Mouse (Mus musculus) brown adipose tissue, adult 24 weeks (tissue): ENCODE results near the gene Mrm2. TPM values are rescaled to one million over a fixed set of nuclear protein-coding genes. Genes with fewer than 3 reads are reported as not detected.
"Not testable (repeated sequence)": the region's sequence is repeated elsewhere in the genome, so short reads cannot be mapped to it uniquely, and the experiment has no call there.

Source experiments
- H3K27ac ChIP-seq: fragments of 200-500 bp; replicated peaks from 2 replicates; pipeline ENCODE4 v1.5.1; 2012; ENCODE audit warnings: low read depth, mild to moderate bottlenecking, low read length
- H3K4me1 ChIP-seq: fragments of 200-500 bp; 2 replicates; pipeline ENCODE4 v1.6.1; 2012; ENCODE audit warnings: low read length, mixed read lengths; ENCODE audit not compliant: control insufficient read depth, insufficient read depth, insufficient read length
- H3K4me3 ChIP-seq: fragments of 200-500 bp; 2 replicates; pipeline ENCODE4 v1.5.1; 2012; ENCODE audit warnings: low read depth, mild to moderate bottlenecking, low read length, moderate library complexity; ENCODE audit not compliant: insufficient read depth
- polyA plus RNA-seq: library from polyadenylated mRNA; stranded (reverse); fragments of >200 nt; gene quantifications from 2 replicates; pipeline ENCODE4 v1.2.4, GENCODE M21; 2012; ENCODE audit not compliant: missing spikeins, insufficient read depth, insufficient read length

Mrm2 gene
- polyA plus RNA-seq: 12.9 and 15.8 TPM in 2 replicates

DNA sequence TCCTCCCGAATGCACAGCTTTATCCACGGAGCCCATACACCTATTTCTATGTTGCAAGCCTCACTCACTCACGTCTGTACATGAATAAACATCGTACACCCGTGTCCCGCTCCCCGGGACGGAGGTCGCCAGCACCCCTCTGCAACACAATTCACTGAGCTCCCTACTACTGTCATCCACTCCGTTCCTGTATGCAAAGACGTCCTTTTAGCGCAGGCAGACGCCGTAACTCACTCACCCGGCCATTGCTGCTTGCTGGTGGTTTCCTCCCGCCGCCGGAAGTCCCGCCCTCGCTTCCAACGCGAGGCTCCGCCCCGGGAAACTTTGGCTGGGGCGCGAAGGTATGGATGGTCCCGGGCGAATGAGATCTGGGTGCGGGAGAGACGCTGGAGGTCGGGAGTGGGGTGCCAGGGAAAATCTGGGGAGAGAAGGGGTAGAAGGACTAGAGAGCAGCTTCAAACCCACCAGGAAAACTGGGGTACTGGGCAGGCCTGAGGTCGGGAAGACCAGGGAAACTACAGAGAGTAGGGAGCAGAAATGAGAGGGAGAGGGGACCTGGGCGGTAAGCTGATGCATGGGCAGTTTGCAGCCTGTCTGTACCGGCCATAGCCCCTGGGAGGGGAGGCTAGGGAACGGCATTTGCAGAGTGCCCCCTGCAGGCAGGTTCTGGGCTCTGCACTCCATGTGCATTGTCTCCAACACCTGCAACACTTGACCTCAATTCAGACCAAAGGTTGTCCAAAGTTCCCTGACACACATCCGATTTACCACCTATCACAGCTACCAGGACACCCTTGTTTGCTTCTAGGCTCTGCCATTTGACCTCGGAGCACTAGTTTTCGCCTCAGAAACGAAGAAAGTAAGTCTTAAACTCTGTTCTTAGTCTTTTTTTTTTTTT is at the start of gene Mrm2:
Mrm2 (minus strand) TSS at position 284 of the 898 bp plus-strand sequence.
- peak within 1 kb of the TSS; percentile 20; the same call in 1 of the 2 replicates for H3K27ac ChIP-seq
- peaks cover 6% of the 10 kb centered on the region for H3K4me1 ChIP-seq
- H3K4me3 ChIP-seq: peak within 1 kb of the TSS; percentile 95

DNA sequence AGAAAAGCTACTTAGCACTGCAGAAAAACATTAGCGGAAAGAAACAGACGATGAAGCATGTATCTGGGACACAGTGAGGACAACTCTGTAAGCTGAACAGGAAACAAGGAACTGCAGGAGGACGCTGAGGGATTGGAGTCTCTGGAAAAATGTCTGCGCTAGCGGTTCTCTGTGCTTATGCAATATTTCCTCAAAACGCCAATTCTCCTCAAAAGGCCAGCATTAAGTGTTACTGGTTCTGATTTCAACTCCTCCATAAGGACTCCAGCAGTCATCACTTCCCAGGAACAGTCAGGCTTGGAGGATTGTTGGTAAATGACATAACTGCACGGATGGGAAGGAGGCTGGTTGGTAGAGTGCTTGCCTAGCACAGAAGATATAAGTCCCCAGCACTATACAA is 49.5 kb upstream of the Mrm2 start:
- Histone ChIP-seq H3K4me1 (peaks cover 12% of the 10 kb centered on the region), H3K4me3 (no peak overlapping the region), H3K27ac (peak overlapping the region; percentile 29; the same call in 1 of the 2 replicates)

DNA sequence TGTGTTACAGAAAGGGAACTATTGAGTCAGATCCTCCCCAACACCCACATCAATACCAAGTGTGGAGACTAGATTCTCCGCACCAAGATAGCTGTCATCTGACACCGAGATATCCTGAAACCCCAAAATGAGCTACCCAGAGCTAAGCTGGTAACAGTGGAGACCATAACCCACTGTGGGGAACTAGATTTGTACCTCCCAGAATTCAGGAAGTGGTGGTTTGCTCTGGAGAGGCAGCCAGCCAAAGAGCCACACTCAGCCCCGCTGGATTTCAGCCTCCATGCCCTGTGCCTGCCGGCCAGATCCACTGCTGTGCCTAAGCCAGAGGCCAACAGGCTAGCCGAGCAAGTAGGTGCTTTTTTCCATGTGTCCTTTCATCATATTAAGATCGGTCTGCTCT is 47.6 kb upstream of the Mrm2 start:
- H3K4me3 ChIP-seq: no peak overlapping the region
- peak overlapping the region; percentile 67 for H3K27ac ChIP-seq
- peaks cover 12% of the 10 kb centered on the region for H3K4me1 ChIP-seq

DNA sequence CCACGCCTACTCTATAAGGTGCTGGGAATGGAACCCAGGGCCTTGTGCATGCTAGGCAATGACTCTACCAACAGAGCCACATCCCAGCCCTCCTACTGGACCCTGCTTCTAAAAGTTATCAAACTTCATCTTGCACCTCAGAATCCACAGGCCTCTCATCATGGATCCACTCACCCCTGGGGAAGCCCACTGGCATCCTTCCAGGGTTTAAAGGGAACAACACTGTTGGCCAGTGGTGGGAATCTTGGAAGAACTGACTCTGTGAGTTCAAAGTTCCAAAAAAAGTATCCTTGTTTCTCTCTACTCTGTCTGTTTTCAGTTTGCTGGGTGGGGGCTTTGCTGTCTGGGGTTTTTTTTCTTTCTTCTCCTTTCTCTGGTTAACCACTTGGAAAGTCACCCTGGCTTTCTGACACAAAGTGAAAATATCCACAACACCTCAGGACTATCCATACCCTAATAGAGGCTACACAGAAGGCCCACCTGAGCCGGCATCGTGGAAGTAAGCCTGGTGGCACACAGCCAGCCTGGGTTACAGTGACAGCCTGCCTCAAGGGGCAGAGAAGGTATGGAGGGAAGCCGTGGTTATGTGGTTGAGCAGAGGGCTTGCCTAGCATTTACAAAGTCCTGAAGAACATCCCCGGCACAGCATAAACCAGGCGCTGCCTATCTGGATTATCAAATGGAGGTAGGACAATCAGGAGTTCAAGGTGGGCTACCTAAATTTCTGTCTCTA is 46.6 kb upstream of the Mrm2 start:
- Histone ChIP-seq H3K4me3 (no peak overlapping the region), H3K27ac (no peak overlapping the region; the same call in 1 of the 2 replicates), H3K4me1 (peaks cover 10% of the 10 kb centered on the region)

DNA sequence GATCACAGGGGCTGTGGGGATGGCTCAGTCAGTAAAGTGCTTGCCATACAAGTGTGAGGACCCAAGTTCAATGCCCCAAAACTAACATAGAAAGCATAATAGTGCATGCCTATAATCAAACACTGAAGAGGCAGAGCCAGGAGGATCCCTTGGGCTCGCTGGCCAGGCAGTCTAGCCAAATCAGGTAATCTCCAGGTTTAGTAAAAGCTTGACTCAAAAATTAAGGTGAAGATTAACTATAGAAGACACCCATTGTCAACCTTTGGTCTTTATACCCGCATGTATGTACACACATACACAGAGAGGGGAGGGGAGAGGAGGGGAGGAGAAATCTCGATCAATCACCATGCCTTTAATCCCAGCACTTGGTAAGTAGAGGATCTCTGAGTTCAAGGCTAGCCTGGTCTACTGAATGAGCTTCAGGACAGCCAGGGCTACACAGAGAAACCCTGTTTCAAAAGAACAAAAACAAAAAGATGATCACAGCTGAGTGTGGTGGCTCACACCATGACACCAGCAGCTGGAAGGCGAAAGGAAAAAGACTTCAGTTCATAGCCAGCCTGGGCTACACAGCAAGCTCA is 43.6 kb upstream of the Mrm2 start:
- Histone ChIP-seq H3K4me3 (no peak overlapping the region), H3K27ac (no peak overlapping the region), H3K4me1 (peaks cover 15% of the 10 kb centered on the region)

DNA sequence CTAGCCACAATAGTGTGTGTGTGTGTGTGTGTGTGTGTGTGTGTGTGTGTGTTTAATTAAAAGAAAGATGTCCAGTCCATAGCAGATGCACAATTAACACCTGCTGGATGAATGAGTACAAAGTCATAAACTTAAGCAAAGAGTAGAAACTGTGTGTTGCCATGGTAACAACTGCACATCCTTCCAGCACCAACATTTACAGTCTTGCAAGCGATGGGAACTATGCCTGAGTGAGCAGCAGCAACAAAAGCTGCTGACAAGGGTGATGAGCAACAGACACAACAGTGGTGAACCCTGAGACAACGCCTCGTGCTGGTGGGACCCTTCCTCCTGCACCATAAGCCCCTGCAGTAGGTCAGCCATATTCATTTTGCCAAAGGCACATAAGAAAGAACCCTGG is 42.5 kb upstream of the Mrm2 start:
- H3K4me1 ChIP-seq: peaks cover 15% of the 10 kb centered on the region
- no peak overlapping the region for H3K27ac ChIP-seq
- H3K4me3 ChIP-seq: no peak overlapping the region

DNA sequence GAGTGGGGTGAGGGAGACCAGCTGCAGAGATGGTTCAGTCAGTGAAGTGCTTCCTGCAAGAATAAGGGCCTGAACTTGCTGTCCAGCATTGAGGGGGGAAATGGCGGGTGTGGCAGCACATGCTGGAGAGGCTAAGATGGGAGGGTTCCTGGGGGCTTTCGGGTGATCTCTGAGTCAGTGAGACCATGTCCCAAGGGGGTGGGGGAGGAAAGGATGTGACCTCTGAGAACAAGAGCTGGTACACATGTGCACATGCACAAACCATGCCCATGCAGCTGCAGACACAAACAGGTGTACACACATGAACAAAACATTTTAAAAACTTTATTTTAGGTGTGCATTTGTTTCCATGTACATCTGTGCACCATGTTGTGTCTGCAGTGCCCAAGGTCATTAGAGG is 42.0 kb upstream of the Mrm2 start:
- no peak overlapping the region for H3K27ac ChIP-seq
- H3K4me3 ChIP-seq: no peak overlapping the region
- H3K4me1 ChIP-seq: peaks cover 15% of the 10 kb centered on the region

DNA sequence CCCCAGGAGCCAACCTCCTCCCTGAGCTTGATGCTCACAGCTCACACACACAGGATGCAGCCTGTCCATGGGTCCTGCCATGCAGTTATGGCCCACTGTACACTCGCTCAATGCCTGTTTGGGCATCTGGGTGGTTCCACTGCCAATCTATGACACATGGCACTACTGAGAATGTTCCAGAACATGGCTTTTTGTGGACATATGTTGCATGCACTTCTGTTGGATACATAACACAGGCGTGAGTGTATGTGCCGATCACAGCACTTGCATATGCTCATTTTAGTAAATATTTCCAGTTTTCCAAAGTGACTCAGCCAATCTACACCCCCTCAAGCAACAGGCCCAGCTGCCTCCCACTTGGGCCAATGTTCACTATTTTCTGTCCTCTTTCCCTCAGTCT is 40.0 kb upstream of the Mrm2 start:
- H3K27ac ChIP-seq: no peak overlapping the region
- H3K4me3 ChIP-seq: no peak overlapping the region
- H3K4me1 ChIP-seq: peaks cover 10% of the 10 kb centered on the region

DNA sequence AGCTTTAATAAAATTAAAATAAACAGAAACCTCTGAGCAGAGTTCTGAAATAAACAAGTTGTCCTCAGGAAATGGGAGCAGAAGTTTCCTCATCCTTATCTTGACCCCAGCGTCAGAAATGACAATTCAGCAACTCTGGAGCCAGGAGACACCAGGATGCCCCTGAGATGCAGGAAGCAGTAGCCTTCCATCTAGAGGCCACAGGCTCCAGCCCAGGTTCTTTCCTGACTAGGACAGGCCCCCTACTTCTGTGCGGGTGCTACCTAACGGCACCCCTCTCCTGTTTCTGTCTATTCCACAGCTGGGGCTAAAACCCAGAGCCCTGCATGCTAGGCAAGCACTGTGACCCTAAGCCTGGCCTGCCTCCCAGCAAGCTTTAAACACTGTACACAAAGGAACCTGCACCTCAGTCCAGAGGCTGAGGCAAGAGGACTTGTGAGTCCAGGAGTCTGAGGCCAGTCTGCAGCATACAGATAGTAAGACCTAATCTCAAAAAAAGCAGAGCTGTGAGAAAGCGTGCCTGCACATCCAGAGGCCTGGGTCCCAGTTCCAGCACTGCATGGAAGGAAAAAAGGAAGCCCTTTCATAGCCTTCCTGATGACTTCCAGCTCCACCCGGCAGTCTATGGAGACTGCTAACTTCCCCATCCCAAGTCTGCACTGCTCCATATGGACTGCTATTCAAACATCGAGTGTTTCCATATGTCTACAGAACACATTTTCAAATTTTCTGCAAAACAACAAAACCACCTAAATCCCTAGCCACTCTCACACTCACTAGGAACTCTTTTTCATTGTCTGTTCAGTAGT is 39.0 kb upstream of the Mrm2 start:
- Histone ChIP-seq H3K4me1 (peaks cover 10% of the 10 kb centered on the region), H3K27ac (peak overlapping the region; percentile 53), H3K4me3 (no peak overlapping the region)

DNA sequence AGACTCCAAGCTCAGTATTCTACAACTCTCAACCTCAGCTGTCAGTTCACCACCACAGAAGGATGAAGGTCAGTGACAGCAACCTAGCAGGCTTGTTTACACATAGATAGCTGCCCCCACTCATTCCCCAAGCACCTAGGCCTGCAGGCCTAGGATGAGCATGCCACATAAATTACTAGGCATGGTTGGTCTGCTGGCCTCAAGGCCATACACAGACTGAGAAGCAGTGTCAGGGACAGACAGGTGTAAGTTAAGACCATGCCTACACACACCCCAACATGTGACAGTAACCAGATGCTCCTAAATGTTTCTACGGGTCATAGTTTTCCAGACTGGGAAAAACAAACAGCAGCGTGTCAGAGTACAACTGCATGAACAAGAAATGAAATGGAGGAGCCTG is 37.8 kb upstream of the Mrm2 start:
- no peak overlapping the region for H3K27ac ChIP-seq
- no peak overlapping the region for H3K4me3 ChIP-seq
- peaks cover 10% of the 10 kb centered on the region for H3K4me1 ChIP-seq

DNA sequence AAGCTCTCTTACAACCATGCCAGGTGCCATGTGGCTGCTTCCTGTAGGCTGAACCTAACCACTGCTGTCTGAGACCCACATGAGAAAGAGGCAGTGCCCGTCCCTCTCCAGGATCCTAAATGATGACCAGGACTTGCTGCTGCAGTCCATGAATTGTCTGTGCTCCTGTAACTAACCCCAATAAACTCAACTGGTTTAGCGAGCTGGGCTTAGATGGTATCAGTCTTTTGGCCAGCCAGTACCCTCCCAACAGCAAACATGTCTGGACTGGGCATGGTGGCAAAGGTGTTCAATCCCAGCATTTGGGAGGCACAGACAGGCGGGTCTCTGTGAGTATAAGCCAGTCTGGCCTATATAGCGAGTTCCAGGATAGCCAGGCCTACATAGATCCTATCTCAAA is 37.2 kb upstream of the Mrm2 start:
- Histone ChIP-seq H3K27ac (no peak overlapping the region), H3K4me1 (peaks cover 10% of the 10 kb centered on the region), H3K4me3 (no peak overlapping the region)

DNA sequence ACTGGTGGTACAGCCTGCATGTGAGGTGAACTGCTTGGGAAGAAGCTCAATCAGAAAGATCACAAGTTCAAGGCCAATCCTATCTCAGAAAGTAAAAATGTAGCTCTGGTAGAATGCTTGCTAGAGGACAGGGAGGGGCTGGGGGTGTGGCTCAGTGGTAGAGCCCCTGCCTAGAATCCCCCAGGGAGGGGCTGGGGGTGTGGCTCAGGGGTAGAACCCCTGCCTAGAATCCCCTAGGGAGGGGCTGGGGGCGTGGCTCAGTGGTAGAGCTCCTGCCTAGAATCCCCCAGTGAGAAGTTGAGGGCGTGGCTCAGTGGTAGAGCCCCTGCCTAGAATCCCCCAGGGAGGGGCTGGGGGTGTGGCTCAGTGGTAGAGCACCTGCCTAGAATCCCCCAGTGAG is 36.4 kb upstream of the Mrm2 start:
- H3K4me3 ChIP-seq, H3K27ac ChIP-seq, H3K4me1 ChIP-seq: not testable (repeated sequence)

DNA sequence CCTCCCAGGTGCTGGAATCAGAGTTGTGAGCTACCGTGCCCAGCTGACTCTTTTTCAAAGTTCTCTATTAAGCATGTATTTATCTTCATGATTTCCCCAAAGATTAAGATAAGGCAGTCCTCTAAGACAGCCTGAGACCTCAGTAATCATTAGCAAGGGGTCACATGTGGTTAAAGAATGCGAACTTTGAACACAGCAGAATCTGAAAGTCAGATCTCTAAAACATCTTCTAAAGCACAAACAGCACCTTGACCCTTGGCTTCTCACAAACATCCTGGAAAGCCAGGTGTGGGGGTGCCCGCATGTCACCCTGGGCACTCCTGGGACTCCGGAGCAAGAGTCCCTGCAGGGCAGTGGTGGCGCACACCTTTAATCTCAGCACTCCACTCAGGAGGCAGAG is 32.7 kb upstream of the Mrm2 start:
- H3K27ac ChIP-seq: no peak overlapping the region
- H3K4me1 ChIP-seq: no peaks in the 10 kb centered on the region
- no peak overlapping the region for H3K4me3 ChIP-seq

DNA sequence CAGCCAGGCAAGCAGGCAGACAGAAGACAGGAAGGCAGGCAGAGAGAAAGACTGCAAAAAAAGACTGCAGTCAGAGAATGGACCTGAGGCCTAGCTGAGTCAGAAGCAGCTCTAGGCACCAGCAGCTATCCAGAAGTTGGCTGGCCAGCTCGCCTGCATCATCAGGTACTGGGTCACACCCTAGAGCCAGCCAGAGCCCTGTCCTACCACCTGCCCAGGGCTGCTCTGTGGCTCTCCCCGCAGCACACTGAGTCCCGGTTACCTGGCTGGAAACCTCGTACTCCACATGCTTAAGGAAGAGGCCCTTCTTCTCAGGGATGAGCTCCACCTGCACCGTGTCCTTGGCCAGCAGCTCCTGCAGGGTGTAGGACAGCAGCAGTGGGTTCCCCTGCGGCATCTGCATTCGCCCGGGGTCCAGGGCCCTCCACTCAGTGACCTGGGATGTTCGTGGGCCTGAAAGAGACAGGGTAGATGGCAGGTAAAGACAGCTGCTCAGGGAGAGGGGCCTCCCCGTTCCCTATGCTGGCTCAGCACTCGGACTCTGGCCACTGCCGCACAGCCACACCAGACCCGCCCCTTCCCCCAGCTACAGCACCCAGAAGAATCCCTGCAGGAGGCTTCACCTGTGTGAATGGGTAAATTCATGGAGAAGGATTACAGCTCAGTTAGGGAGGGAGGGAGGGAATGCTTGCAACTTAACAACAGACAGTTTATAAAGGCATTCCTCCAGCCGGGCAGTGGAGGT is 28.4 kb upstream of the Mrm2 start:
- no peak overlapping the region for H3K27ac ChIP-seq
- H3K4me3 ChIP-seq: no peak overlapping the region
- no peaks in the 10 kb centered on the region for H3K4me1 ChIP-seq
